In the genomic region with DNA sequence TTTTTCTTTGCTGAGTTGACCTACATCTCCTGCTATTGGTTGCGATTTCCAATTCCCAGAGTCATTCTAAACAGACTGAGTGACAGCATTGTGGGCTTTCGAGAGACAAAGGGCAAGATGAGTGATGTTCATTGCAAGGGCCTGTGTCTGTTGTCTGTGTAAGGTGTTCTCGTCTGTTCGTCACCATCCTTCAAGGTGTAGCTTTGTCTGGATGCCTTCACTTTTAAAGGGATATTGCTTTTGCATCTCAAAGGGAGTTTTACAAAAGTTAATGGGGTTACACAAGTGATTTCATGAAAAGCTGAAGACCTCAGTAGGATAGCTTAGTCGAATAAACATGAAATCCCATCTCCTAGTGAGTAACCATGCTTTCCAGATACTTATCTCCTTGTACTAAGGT, we compare ENCODE assay signal across 16 mouse cellular contexts.
"Had no signal": no experiment of that assay in that cellular context is flagged by ENCODE, and none has a peak within 500 bp of the region (broad histone marks: within the 10 kb centered on the region; RNA-seq: fewer than 3 reads in every experiment).

No protein-coding gene starts in this region.

- H3K4me3 ChIP-seq: neural tube, embryonic 13.5 days; neural tube, embryonic 15.5 days; stomach, embryonic 15.5 days had no signal

- DNase-seq: retina, postnatal 1 day; right cerebral cortex, adult 18-20 months; right cerebral cortex, postnatal 14 days; right cerebral cortex, postnatal 25 days; right cerebral cortex, postnatal 4 days; spleen, adult 18-20 months; thymus, adult 18-20 months; thymus, adult 2 months; thymus, postnatal 14 days; thymus, postnatal 25 days; thymus, postnatal 36 days; thymus, postnatal 4 days had no signal

- H3K4me1 ChIP-seq: neural tube, embryonic 13.5 days; neural tube, embryonic 15.5 days; stomach, embryonic 15.5 days had no signal

- H3K27me3 ChIP-seq: neural tube, embryonic 13.5 days; neural tube, embryonic 15.5 days; stomach, embryonic 15.5 days had no signal

- H3K9me3 ChIP-seq: neural tube, embryonic 13.5 days; neural tube, embryonic 15.5 days; stomach, embryonic 15.5 days had no signal

- H3K4me2 ChIP-seq: neural tube, embryonic 13.5 days; neural tube, embryonic 15.5 days; stomach, embryonic 15.5 days had no signal

- H3K9ac ChIP-seq: neural tube, embryonic 13.5 days; neural tube, embryonic 15.5 days; stomach, embryonic 15.5 days had no signal

- H3K36me3 ChIP-seq: neural tube, embryonic 13.5 days; neural tube, embryonic 15.5 days; stomach, embryonic 15.5 days had no signal

- H3K27ac ChIP-seq: neural tube, embryonic 13.5 days; neural tube, embryonic 15.5 days; stomach, embryonic 15.5 days; stomach, postnatal 0 days had no signal
